Mouse (Mus musculus) bone marrow, adult 2 months (tissue): ENCODE data around the gene Nme9. TPM values are rescaled to one million over a fixed set of nuclear protein-coding genes. Genes with fewer than 3 reads are reported as not detected.

Experiments
- H3K27ac ChIP-seq: fragments of 200-500 bp; 2 replicates; pipeline ENCODE4 v1.5.1; 2012; ENCODE audit warnings: low read depth, mild to moderate bottlenecking, control low read depth, inconsistent platforms, low read length; ENCODE audit not compliant: control insufficient read depth, poor library complexity, insufficient read depth
- H3K4me1 ChIP-seq: fragments of 200-500 bp; 2 replicates; pipeline ENCODE4 v1.6.1; 2011; ENCODE audit warnings: low read length; ENCODE audit not compliant: control insufficient read depth, insufficient read depth
- H3K4me3 ChIP-seq: fragments of 200-500 bp; replicated peaks from 2 replicates; pipeline ENCODE3; 2011; ENCODE audit warnings: mild to moderate bottlenecking, low read depth, low read length, control low read depth; ENCODE audit not compliant: control insufficient read depth
- CTCF ChIP-seq: fragments of 200-500 bp; IDR thresholded peaks from 2 replicates; pipeline ENCODE4 v1.5.1; 2011; ENCODE audit warnings: low read length, control low read depth; ENCODE audit not compliant: control insufficient read depth, insufficient read depth
- POLR2A ChIP-seq: fragments of 200-500 bp; IDR thresholded peaks from 2 replicates; pipeline ENCODE4 v1.6.1; 2011; ENCODE audit warnings: low read depth, mild to moderate bottlenecking, control low read depth, low read length, borderline replicate concordance; ENCODE audit not compliant: control insufficient read depth
- WGBS: fragments of 180-500 bp; shearing (Covaris S2); methylation state at CpG from one replicate; pipeline ENCODE4 v1.1.7; 2018; 5-methylcytosine and 5-hydroxymethylcytosine counted together
- polyA plus RNA-seq: library from polyadenylated mRNA; stranded (reverse); fragments of >200 nt; gene quantifications from 2 replicates; pipeline ENCODE4 v1.2.4, GENCODE M21; 2011; ENCODE audit warnings: low replicate concordance; ENCODE audit not compliant: missing spikeins, insufficient read depth, insufficient read length

The Nme9 gene
- polyA plus RNA-seq, 1 experiment: not detected

- WGBS: 45% methylated on average over 3 of the region's 3 CpGs
- H3K4me3 ChIP-seq: no peak overlapping the region
- H3K27ac ChIP-seq: no peak overlapping the region
- H3K4me1 ChIP-seq: no peaks in the 10 kb centered on the region; the same call in 1 of the 2 replicates
- TF ChIP-seq POLR2A (no peak), CTCF (no peak)
These were observed 29.4 kb upstream of the Nme9 start for GRCm38 (mm10) chr9:99421914-99422313.

GRCm38 (mm10) chr9:99423692-99424573 lies 27.3 kb upstream of the Nme9 start:
- H3K4me1 ChIP-seq: no peaks in the 10 kb centered on the region; the same call in 1 of the 2 replicates
- no peak overlapping the region; the same call in 1 of the 2 replicates for H3K27ac ChIP-seq
- TF ChIP-seq POLR2A (no peak), CTCF (no peak)
- 44% methylated on average over 9 of the region's 9 CpGs for WGBS
- no peak overlapping the region for H3K4me3 ChIP-seq

GRCm38 (mm10) chr9:99424574-99424863 lies 26.8 kb upstream of the Nme9 start:
- no peak overlapping the region for H3K4me3 ChIP-seq
- H3K4me1 ChIP-seq: no peaks in the 10 kb centered on the region; the same call in 1 of the 2 replicates
- no peak overlapping the region for H3K27ac ChIP-seq
- WGBS: 67% methylated on average over 4 of the region's 4 CpGs
- TF ChIP-seq CTCF (no peak), POLR2A (no peak)

- H3K27ac ChIP-seq: no peak overlapping the region
- H3K4me1 ChIP-seq: no peaks in the 10 kb centered on the region; the same call in 1 of the 2 replicates
- no peak overlapping the region for H3K4me3 ChIP-seq
- WGBS: 86% methylated on average over 9 of the region's 9 CpGs
- TF ChIP-seq POLR2A (no peak), CTCF (no peak)
These were observed 26.0 kb upstream of the Nme9 start for GRCm38 (mm10) chr9:99425262-99425661.

- Histone ChIP-seq H3K4me1 (no peaks in the 10 kb centered on the region; the same call in 1 of the 2 replicates), H3K27ac (no peak overlapping the region), H3K4me3 (no peak overlapping the region)
- TF ChIP-seq CTCF (no peak), POLR2A (no peak)
- WGBS: 86% methylated on average over 11 of the region's 11 CpGs
These were observed 22.5 kb upstream of the Nme9 start for GRCm38 (mm10) chr9:99428601-99429331.

GRCm38 (mm10) chr9:99429845-99430244 lies 21.4 kb upstream of the Nme9 start:
- 74% methylated on average over 3 of the region's 3 CpGs for WGBS
- Histone ChIP-seq H3K4me3 (no peak overlapping the region), H3K4me1 (no peaks in the 10 kb centered on the region), H3K27ac (no peak overlapping the region)
- TF ChIP-seq POLR2A (no peak), CTCF (no peak)

- Histone ChIP-seq H3K27ac (no peak overlapping the region), H3K4me3 (no peak overlapping the region), H3K4me1 (no peaks in the 10 kb centered on the region)
- no peak for TF ChIP-seq POLR2A
- WGBS: 81% methylated on average over 6 of the region's 6 CpGs
These were observed 20.5 kb upstream of the Nme9 start for GRCm38 (mm10) chr9:99430806-99431205.

- WGBS: 89% methylated on average over 8 of the region's 8 CpGs
- no peak overlapping the region for H3K4me3 ChIP-seq
- no peaks in the 10 kb centered on the region for H3K4me1 ChIP-seq
- TF ChIP-seq CTCF: no peak
- TF ChIP-seq POLR2A: no peak
- H3K27ac ChIP-seq: no peak overlapping the region
These were observed 19.9 kb upstream of the Nme9 start for GRCm38 (mm10) chr9:99431346-99431745.
